Mouse (Mus musculus): ENCODE measurements around the gene Slc4a4.

DNA sequence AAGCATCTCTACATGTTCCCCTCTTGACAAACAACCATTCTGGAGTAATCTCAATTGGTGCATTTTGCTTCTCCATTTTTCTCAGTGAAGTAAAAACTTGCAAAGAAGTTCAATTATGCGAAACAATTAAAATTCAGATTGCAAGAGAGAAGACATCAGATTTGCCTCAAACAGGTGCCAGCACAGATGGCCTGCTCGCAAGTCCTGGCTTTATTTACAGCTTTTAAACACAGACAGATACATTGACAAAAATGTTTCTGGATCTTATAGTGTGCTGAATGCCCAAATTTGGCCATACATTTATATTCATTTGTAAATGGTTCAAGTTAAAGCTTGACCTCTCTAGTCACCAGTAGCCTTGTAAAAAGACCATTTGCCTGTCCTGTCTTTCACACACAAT, 169.8 kb downstream of the Slc4a4 start:
- TF ChIP-seq POLR2A (IDR thresholded peaks at IDR 0.05; ENCODE audit: insufficient read depth, low read depth, low read length) (no peak), CTCF (IDR thresholded peaks at IDR 0.05; ENCODE audit: insufficient read depth, low read depth, low read length) (no peak)

All from olfactory bulb, adult 2 months (tissue).